Mouse (Mus musculus): ENCODE measurements around the gene Sort1.

- TF ChIP-seq CHD2 (IDR thresholded peaks at IDR 0.05; ENCODE audit: low read depth, low read length) (no peak), ZNF384 (IDR thresholded peaks at IDR 0.05; ENCODE audit: low read depth, low read length) (0 out of 2 replicates have a peak, but pooled peaks have one; percentile 9), MAFK (IDR thresholded peaks at IDR 0.05; ENCODE audit: insufficient read depth, low read depth, low read length) (no peak)
Measured at GRCm38 (mm10) chr3:108286671-108287439, 3.0 kb downstream of the Sort1 start.
